Mouse (Mus musculus) lung, adult 2 months (tissue): ENCODE results near the gene Adamtsl1.

ENCODE experiments used
- CTCF ChIP-seq: fragments of 200-500 bp; IDR thresholded peaks from 2 replicates; pipeline ENCODE4 v1.5.1; 2011; ENCODE audit warnings: mild to moderate bottlenecking, low read length, control low read depth; ENCODE audit not compliant: insufficient read depth
- POLR2A ChIP-seq: fragments of 200-500 bp; IDR thresholded peaks from 2 replicates; pipeline ENCODE4 v1.6.1; 2011; ENCODE audit warnings: low read depth, mild to moderate bottlenecking, control low read depth, low read length, borderline replicate concordance; ENCODE audit errors: extremely low read depth

- no peak for TF ChIP-seq CTCF
- TF ChIP-seq POLR2A, result no peak
Observed at GRCm38 (mm10) chr4:86006596-86006995, 492.6 kb downstream of the Adamtsl1 start.
